Mouse (Mus musculus) E14TG2a.4 (cell line): ENCODE measurements around the gene Hmcn2.

ENCODE experiments used
- CTCF ChIP-seq: conservative IDR thresholded peaks from 2 replicates; pipeline ENCODE4 v1.5.1; 2014; ENCODE audit warnings: low read length
- POU5F1 ChIP-seq: IDR thresholded peaks from 2 replicates; pipeline ENCODE4 v1.6.1; 2014; ENCODE audit warnings: low read length, borderline replicate concordance

DNA sequence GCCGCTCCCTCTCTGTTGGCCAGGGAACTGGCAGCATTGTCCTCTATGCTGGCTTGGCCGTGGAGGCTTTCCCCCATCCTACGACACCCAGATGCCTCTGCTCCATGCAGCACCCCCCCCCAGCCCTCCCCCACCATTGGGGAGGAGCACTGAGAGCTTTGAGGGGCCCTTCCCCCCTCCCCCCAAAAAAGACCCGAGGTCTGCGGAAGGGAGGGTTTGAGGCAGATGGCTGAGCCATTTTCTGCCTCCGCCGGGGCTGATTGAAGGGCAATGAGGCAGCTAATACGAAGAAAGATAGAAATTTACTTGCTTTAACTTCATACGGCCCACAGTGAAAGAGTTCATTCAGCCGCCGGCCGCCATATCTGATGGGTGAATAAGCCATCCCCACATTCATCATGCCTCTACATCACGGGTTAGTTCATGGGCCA, 180.8 kb downstream of the Hmcn2 start:
- TF ChIP-seq CTCF (no peak), POU5F1 (no peak)
